Mouse (Mus musculus) lung, postnatal 14 days (tissue): ENCODE results near the gene B3gnt4.

ENCODE experiments used
- DNase-seq: peaks from one replicate; pipeline ENCODE4 v3.0.0; 2021

The B3gnt4 gene

GRCm38 (mm10) chr5:123528641-123529040 lies 18.4 kb downstream of the B3gnt4 start:
- no peak for DNase-seq

DNA sequence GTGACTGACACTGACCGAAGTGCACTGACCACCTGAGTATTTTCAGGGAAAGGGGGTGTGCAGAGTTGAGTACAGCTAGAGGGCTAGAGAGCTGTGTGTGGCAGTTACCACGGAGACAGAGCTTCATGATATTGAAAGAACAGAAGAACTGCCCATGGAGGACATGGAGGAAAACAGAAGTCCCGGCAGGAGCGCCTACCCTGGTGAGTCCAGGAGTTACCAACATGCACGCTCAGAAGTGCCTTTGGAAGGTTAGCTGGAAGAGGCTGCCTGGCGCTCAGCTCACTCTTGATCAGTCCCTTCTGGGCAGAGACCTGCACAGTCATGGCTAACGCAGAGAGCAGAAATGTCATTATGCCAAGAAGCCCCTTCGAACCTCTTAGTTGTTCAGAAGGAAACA lies 19.8 kb downstream of the B3gnt4 start:
- DNase-seq, result no peak

DNA sequence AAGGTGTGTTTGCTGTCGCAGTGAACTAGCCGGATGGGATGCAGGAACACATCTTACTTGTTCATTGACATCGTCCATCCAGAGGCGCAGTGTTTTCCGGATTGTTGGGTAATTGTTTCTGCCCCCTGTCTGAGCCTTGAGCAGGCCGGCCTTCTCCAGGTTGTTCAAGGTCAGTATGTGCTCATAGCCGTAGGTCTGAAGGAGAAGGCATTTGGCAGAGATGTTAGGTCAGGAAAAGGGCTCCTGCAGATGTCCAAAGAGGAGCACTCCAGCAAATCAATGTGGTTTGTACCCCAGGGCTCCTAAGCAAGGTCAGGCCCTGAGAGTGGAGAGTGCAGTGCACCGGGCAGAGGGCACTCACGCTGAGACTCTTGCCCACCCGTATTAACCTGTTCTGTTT lies 23.5 kb downstream of the B3gnt4 start:
- DNase-seq, result no peak

DNA sequence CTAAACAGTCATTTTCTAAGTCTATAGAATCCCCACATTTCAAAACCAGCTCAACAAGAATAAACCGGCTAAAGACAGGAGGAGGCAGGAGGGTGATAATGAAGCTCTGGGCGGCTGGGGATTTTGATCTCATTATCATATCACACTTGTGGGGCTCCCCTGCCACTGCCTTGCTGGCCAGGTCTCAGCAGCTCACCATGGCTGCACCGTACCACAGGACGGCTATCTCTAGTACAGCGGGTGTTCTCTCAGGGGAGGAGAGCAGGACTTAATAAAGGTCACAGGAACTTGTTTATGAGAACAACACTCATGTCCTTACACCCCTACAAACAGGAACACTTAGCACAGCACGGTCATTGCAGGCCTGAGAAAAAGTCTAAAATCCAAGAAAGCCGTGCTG lies 45.4 kb downstream of the B3gnt4 start:
- DNase-seq, result no peak

DNA sequence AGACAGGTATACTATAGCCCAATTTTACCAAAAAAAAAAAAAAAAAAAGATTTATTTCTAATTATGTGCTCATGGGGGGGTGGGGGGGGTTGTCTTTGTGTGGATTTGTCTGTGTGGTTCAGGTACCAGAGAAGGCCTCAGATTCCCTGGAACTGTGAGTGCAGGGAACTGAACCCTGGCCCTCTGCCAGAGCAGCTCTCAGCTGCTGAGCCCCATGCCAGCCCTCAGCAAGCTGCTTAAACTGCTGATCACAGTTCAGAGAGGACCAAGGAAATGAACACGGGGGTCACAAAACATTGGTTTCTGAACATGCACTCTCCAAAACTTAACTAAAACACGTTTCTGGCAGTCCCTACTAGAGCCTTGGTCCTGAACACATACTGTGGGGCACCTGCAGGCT lies 46.2 kb downstream of the B3gnt4 start:
- peak; percentile 12 for DNase-seq

DNA sequence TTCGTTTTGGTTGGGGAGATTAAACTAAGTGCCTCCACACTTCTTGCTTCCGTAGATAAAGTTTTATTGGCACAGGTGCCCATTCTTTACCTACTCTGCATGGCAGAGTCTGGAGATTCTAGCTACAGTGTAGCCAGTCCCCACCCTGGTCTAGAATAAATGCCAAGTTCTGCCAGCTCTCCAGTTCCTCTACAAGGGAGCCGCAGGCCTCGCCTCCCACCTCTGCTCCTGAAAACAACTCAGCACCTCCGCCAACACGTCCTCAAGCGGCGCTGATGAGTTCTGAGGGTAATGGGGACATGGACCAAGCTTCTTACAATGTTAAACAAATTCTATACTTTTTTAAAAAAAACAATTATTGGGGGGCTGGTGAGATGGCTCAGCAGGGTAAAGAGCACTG lies 49.3 kb downstream of the B3gnt4 start:
- no peak for DNase-seq

DNA sequence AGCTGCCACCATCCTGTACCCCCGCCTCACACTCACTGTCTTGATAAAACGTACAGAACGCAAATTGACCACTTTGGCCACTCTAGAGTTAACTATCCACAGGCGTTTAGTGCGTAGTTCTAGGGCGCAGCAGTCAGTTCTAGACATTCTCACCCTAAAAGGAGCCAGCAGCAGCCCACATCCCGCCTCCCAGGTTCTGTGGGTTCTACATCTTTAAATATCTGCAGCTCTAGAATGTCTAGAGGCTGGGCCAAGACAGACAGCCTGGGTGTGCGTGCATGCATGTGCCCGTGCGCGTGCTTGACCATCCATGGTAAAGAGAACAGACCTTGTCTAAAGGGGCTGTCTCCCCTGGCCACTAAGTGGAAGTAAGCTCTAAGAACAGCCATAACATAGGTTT lies 50.9 kb downstream of the B3gnt4 start:
- no peak for DNase-seq
